Mouse (Mus musculus): Measurements from ENCODE around the gene Cnot3.

GRCm38 (mm10) chr7:3610437-3610836 is 34.6 kb upstream of the Cnot3 start:
- TF ChIP-seq POLR2A (IDR thresholded peaks at IDR 0.05; ENCODE audit: borderline replicate concordance, control insufficient read depth, low read depth, low read length): no peak
- no peak for TF ChIP-seq CTCF (IDR thresholded peaks at IDR 0.05; ENCODE audit: control insufficient read depth, insufficient read depth, low read length)

Data from bone marrow, adult 2 months (tissue).